Mouse (Mus musculus) heart, embryonic 10.5 days (tissue): Measurements from ENCODE around the gene Tagap1. TPM values are rescaled to one million over a fixed set of nuclear protein-coding genes. Genes with fewer than 3 reads are reported as not detected.
"Not testable (repeated sequence)": the region's sequence is repeated elsewhere in the genome, so short reads cannot be mapped to it uniquely, and the experiment has no call there.

Source experiments
- DNase-seq: peaks from one replicate; pipeline ENCODE4 v3.0.0-alpha.2; 2017; ENCODE audit warnings: low spot score
- H3K27ac ChIP-seq: fragments of 300-500 bp; sonication (generic); 2 replicates; pipeline ENCODE4 v1.5.1; 2016; ENCODE audit warnings: mild to moderate bottlenecking
- H3K27me3 ChIP-seq: fragments of 300-500 bp; sonication (generic); 2 replicates; pipeline ENCODE4 v1.6.1; 2016; ENCODE audit warnings: mild to moderate bottlenecking; ENCODE audit not compliant: poor library complexity, insufficient read depth, severe bottlenecking
- H3K36me3 ChIP-seq: fragments of 300-500 bp; sonication (generic); 2 replicates; pipeline ENCODE4 v1.6.1; 2016; ENCODE audit warnings: mild to moderate bottlenecking, moderate library complexity
- H3K4me1 ChIP-seq: fragments of 300-500 bp; sonication (generic); 2 replicates; pipeline ENCODE4 v1.6.1; 2016; ENCODE audit warnings: mild to moderate bottlenecking
- H3K4me3 ChIP-seq: fragments of 300-500 bp; sonication (generic); 2 replicates; pipeline ENCODE4 v1.5.1; 2016; ENCODE audit warnings: mild to moderate bottlenecking, moderate library complexity
- H3K9me3 ChIP-seq: fragments of 300-500 bp; sonication (generic); 2 replicates; pipeline ENCODE4 v1.6.1; 2016; ENCODE audit warnings: mild to moderate bottlenecking, moderate library complexity
- WGBS: fragments of 180-500 bp; shearing (Covaris S2); methylation state at CpG from one replicate; pipeline ENCODE4 v1.1.7; 2016; 5-methylcytosine and 5-hydroxymethylcytosine counted together
- polyA plus RNA-seq: library from polyadenylated mRNA; unstranded; fragments of >200 nt; fragmentation: Nextera tagmentation; extraction: Ambion mirVana; gene quantifications from 2 replicates; pipeline ENCODE4 v1.2.1, GENCODE M21; 2016

The Tagap1 gene
- polyA plus RNA-seq, 1 experiment from 2014 or later = 41.8 TPM

DNA sequence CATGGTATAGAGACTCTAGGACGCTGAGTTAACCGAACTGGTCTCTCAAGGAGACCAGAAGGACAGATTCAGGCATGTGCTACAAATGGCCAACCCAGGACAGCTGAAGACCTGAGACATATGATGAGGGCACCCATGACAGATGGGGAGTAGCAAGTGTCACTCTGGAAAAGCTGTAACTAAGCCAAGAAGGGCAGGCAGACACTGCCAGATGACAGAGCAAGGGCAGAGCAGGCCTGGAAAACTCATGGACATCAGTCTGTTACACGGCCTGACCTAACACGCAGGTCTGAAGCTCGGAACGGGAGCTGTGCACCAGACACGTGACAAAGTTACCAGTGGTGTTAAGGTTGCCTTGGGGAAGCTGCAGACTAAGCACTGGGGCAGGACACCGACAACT lies 2.1 kb downstream of the Tagap1 start:
- DNase-seq = not testable (repeated sequence)

DNA sequence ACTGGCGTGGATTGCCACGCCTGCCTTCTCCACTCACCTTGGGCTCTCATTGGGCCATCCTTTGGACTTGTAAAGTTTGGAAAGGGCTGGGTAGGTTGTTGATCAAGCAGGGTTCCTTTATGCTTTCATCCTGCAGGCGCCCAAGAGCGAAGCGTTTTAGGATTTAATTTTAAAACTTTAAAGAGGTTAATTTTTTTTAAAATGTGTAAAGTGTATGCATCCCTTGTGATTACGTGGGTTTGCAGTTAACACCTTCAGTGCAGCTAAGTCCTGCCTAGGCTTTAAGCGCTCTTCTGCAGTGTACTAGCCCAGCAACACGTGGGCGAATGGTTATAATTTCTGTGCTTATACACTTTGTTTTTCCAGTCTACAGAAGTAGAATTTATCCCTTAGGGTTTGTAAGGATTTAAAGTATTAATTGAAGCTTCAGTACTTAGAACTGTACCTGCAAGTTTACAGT lies 12.2 kb downstream of the Tagap1 start:
- Histone ChIP-seq H3K4me3 (peak overlapping the region; percentile 62), H3K27ac (peak overlapping the region; percentile 88)
- not testable (repeated sequence) for H3K27me3 ChIP-seq, DNase-seq, H3K36me3 ChIP-seq, H3K4me1 ChIP-seq, H3K9me3 ChIP-seq
- WGBS = 16% methylated on average over 9 of the region's 9 CpGs

More for the DNA sequence above, 2.1 kb downstream of the Tagap1 start:
- H3K27me3 ChIP-seq, H3K27ac ChIP-seq, H3K4me1 ChIP-seq, H3K4me3 ChIP-seq, H3K9me3 ChIP-seq: not testable (repeated sequence)
- WGBS = 86% methylated on average over 6 of the region's 8 CpGs
- H3K36me3 ChIP-seq = peaks cover 12% of the 10 kb centered on the region

DNA sequence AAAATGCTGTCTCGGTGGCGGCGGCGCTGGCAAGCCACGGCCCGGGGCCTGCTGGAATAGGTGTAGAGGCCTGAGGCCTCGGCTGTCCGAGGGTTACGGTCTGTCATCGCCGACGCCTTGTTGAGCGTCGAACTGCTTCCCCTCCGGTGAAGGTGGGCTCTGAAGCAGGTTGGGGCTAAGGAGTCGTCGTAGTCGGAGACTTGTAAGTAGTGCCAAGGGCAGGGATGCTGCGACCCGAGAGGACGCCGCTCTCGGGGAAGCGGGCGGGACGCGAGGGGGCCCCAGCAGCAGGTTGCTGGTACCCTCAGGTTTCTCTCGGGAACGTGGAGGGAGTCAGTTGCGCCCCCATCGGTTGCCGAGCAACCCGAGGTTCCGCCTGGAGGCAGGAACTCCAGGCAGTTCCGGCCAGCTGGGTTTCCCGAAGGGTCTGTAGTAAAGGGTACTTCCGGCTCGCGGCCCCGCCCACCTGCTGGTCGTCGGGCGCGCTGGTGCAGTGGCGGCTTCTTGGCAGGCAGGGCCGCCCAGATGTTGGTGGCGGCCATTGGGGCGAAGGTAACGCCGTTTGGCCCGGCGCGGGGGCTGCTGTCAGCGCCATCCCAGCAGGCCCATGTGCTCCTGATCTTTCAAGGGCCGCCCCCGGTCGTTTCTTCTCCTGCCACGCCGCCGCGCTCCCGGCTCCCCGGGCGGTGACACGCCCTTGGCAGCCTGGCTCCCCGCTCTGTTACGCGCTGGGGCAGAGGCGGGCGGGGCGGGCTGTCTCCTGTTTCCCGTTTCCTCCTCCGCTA lies 12.8 kb downstream of the Tagap1 start, which contains the start of gene Rsph3b:
Gene Rsph3b (minus strand): TSS at position 699 of the 785 bp plus-strand sequence.
- H3K27me3 ChIP-seq, H3K9me3 ChIP-seq, H3K36me3 ChIP-seq, H3K4me1 ChIP-seq: not testable (repeated sequence)
- peak within 1 kb of the TSS; percentile 88 for H3K27ac ChIP-seq
- under 1% methylated on average over 73 of the region's 73 CpGs for WGBS
- DNase-seq = peak; percentile 96
- H3K4me3 ChIP-seq = peak within 1 kb of the TSS; percentile 62

DNA sequence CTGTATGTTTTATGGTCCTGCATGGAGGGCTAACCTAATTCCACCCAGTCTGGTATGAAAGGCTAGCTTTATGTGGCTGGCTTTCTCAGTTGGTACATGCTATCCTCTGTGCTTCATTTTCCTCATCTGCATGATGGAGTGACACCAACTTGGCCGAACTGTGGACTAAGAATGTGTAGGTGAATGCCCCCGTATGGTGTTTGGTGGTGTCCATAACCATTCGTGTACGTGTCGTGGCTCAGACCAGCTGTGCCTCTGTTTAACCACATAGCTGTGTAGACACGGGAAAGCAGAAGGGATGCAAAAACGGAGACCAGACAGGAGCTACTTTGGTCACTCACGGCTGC lies 13.3 kb downstream of the Tagap1 start:
- no CpG with 5 or more reads among the region's 8 CpGs for WGBS
- not testable (repeated sequence) for H3K27me3 ChIP-seq, DNase-seq, H3K36me3 ChIP-seq, H3K4me1 ChIP-seq, H3K9me3 ChIP-seq, H3K27ac ChIP-seq
- peak overlapping the region; percentile 62 for H3K4me3 ChIP-seq

DNA sequence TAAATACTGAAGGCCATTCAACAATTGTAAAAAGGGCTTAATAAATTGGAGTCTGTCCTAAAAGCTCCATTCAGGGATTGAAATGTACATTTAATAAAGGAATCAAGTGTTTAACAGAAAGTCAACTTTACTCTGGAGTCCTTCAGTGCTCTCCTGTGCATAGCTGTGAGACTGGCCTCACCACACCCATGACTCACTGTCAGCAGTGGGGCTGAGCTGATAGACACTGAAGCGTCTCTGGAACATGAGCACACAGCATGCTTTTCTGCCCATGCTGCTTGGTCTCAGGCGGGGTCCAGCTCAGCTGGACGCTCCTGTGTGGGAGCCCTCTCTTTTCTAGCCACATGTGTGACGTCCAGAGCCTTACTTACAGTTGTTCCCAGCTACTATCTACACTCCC lies 18.4 kb downstream of the Tagap1 start:
- not testable (repeated sequence) for DNase-seq, H3K36me3 ChIP-seq, H3K9me3 ChIP-seq, H3K27ac ChIP-seq, H3K27me3 ChIP-seq, H3K4me1 ChIP-seq, H3K4me3 ChIP-seq
- no CpG with 5 or more reads among the region's 4 CpGs for WGBS

DNA sequence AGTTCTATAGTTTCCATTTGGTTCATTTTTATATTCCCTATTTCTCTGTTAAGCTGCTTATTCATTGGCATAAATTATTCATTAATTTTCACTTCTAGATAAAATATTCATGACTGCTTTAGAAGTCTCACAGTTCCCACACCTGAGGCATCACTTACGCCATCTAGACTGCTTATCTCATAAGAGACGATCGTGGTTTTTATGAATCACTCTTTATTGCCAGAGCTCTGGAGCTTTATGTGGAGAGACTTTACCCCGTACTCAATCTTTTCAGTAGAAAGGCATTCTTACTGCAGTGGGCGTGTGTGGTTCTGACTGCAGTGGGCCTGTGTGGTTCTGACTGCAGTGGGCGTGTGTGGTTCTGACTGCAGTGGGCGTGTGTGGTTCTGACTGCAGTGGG lies 29.3 kb downstream of the Tagap1 start:
- H3K36me3 ChIP-seq, H3K27me3 ChIP-seq, H3K9me3 ChIP-seq, H3K4me3 ChIP-seq, H3K4me1 ChIP-seq, DNase-seq, H3K27ac ChIP-seq: not testable (repeated sequence)
- WGBS = 96% methylated on average over 7 of the region's 7 CpGs

DNA sequence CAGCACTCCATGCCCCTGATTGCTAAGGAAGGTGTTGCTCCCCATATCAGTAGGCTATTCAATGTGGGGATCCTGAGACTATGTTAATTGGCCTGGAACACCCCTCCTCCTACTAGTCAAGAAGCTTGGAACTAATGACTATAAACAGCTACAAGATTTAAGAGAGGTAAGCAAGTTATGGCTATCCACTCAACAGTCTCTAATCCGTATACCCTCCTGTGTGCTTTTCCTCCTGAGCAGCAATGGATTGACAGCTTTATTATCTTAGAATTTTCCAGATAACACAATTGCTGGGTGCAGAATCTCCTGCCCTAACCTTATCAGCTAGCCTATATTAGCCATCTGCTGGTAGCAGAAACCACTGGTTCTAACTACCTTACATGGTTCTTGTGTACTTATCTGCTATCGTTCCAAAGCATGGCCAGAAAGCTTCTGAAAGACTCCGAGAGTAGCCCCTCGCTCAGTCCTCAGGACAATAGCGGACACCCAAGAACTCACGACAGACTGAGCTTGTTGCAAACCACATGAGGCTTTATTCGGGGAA lies 40.5 kb downstream of the Tagap1 start:
- DNase-seq, H3K4me3 ChIP-seq, H3K4me1 ChIP-seq, H3K27ac ChIP-seq, H3K27me3 ChIP-seq, H3K9me3 ChIP-seq, H3K36me3 ChIP-seq: not testable (repeated sequence)
- whole genome bisulfite sequencing = 72% methylated on average over 7 of the region's 7 CpGs

- H3K36me3 ChIP-seq, H3K27me3 ChIP-seq, H3K4me3 ChIP-seq, H3K27ac ChIP-seq, H3K9me3 ChIP-seq, H3K4me1 ChIP-seq, DNase-seq: not testable (repeated sequence)
- WGBS = 87% methylated on average over 3 of the region's 3 CpGs
Measured at GRCm38 (mm10) chr17:6919388-6919787, 41.6 kb downstream of the Tagap1 start.

DNA sequence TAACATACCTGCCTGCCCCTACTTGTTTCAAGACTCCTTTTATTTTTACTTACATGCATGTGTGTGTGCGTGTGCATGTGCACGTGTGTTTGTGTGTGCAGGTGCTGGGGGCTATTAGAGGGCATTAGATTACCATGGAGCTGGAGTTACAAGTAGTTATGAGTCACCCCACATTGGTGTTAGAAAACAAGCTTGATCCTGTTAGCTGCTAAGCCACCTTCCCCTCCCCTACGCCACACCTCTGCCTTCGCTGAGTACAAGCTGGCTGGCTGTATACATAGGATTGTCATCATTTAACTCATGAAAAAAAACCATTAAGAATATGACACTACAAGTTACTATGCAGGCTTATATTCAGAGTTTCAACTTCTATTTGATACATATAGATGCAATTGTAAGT lies 45.7 kb downstream of the Tagap1 start:
- 97% methylated on average over 4 of the region's 4 CpGs for WGBS
- H3K9me3 ChIP-seq, H3K27me3 ChIP-seq, H3K4me3 ChIP-seq, H3K4me1 ChIP-seq, H3K36me3 ChIP-seq, DNase-seq, H3K27ac ChIP-seq: not testable (repeated sequence)

GRCm38 (mm10) chr17:6914066-6914465 lies 46.9 kb downstream of the Tagap1 start:
- 65% methylated on average over 1 of the region's 6 CpGs for WGBS
- DNase-seq, H3K27ac ChIP-seq, H3K4me1 ChIP-seq, H3K9me3 ChIP-seq, H3K27me3 ChIP-seq, H3K36me3 ChIP-seq, H3K4me3 ChIP-seq: not testable (repeated sequence)

Other genes with a start within 250 kb of the Tagap1 start
- gene Ezr, start 178.4 kb downstream of the Tagap1 start, polyA plus RNA-seq = 121 and 125 TPM in 2 replicates
- 46.2 and 47.1 TPM in 2 replicates for gene Rsph3b, start 12.5 kb downstream of the Tagap1 start, polyA plus RNA-seq
- 205 and 238 TPM in 2 replicates for gene Rnaset2b, start 9.5 kb upstream of the Tagap1 start, polyA plus RNA-seq
- 0.10 and 0.16 TPM in 2 replicates for gene Gm49721, start 17.7 kb upstream of the Tagap1 start, polyA plus RNA-seq
- not detected in 2 replicates for gene Gm1604a, start 64.4 kb upstream of the Tagap1 start, polyA plus RNA-seq
- 50.1 and 70.3 TPM in 2 replicates for gene Rps6ka2, start 209.0 kb upstream of the Tagap1 start, polyA plus RNA-seq